In the genomic region with DNA sequence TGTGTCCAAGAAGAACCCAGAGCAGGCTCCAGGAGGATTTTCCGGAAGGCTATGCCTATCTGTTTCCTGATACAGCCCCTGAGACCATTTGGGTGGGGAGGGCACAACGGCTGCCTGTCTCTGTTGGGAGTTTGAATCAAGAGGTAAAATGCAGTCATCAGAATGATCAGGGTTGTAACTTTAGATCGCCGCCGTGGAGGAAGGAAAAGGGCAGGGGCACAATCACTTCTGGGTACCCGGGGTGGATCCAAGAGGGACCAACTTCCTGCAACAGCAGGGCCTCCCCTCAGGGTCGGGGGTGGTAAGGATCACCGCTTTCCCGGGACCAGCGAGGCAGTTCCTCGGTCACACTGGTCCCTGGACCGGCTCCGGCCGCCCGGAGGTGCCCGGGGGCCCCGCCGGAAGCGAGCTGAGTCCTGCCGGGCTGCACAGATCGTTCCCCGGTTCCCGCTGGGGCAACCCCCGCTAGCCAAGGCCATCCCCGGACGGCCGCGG, we compare ENCODE assay signal across 8 mouse cellular contexts. TPM values are rescaled to one million over a fixed set of nuclear protein-coding genes. Genes with fewer than 3 reads are reported as not detected.
A peak's percentile ranks its signal among the peaks of the same experiment; 100 is the strongest.
DNase-seq lines count a peak whose midpoint lies in the region; ATAC-seq and TF ChIP-seq lines count a peak whose summit lies in the region.

No protein-coding gene starts in this region.

- no peaks in the 10 kb centered on the region for H3K9me3 ChIP-seq in lung, embryonic 14.5 days (ENCODE audit: low read depth, low read length)
- H3K9me3 ChIP-seq in hindbrain, postnatal 0 days (ENCODE audit: low read length): no peaks in the 10 kb centered on the region
- H3K9me3 ChIP-seq in midbrain, embryonic 14.5 days (ENCODE audit: control insufficient read depth, low read length): no peaks in the 10 kb centered on the region

- ATAC-seq in lung, embryonic 14.5 days (ENCODE audit: insufficient read depth): no peak
- peak; percentile 8 for ATAC-seq in common myeloid progenitor, adult 5-6 weeks (replicated peaks; ENCODE audit: low read depth, poor library complexity, severe bottlenecking)
- peak; percentile 75 for ATAC-seq in hindbrain, postnatal 0 days
- peak; percentile 71; the same call in 1 of the 2 replicates for ATAC-seq in midbrain, embryonic 14.5 days (ENCODE audit: low FRiP score, low TSS enrichment)

- no peak for TF ChIP-seq CTCF in lung, embryonic 14.5 days (IDR thresholded peaks at IDR 0.05; ENCODE audit: low read depth)
- TF ChIP-seq CTCF in hindbrain, postnatal 0 days (IDR thresholded peaks at IDR 0.05; ENCODE audit: low read depth): no peak

- H3K4me2 ChIP-seq in lung, embryonic 14.5 days: peak overlapping the region; percentile 72
- H3K4me2 ChIP-seq in hindbrain, postnatal 0 days (ENCODE audit: low read depth, low read length): peak overlapping the region; percentile 78
- peak overlapping the region; percentile 82 for H3K4me2 ChIP-seq in midbrain, embryonic 14.5 days (ENCODE audit: low read length)

- peak overlapping the region; percentile 95 for H3K27ac ChIP-seq in lung, embryonic 14.5 days (ENCODE audit: low read depth)
- peak overlapping the region; percentile 90 for H3K27ac ChIP-seq in hindbrain, postnatal 0 days
- peak overlapping the region; percentile 87 for H3K27ac ChIP-seq in midbrain, embryonic 14.5 days (replicated peaks; ENCODE audit: low read depth, low read length)

- H3K27me3 ChIP-seq in lung, embryonic 14.5 days (ENCODE audit: insufficient read depth, low read length): no peaks in the 10 kb centered on the region
- H3K27me3 ChIP-seq in hindbrain, postnatal 0 days (ENCODE audit: insufficient read depth, low read length): no peaks in the 10 kb centered on the region
- H3K27me3 ChIP-seq in midbrain, embryonic 14.5 days (ENCODE audit: control insufficient read depth, insufficient read depth, low read length): no peaks in the 10 kb centered on the region

- H3K4me1 ChIP-seq in lung, embryonic 14.5 days (ENCODE audit: insufficient read depth): peaks cover 16% of the 10 kb centered on the region
- H3K4me1 ChIP-seq in hindbrain, postnatal 0 days (ENCODE audit: insufficient read depth, low read length): peaks cover 8% of the 10 kb centered on the region; the same call in 1 of the 2 replicates
- H3K4me1 ChIP-seq in midbrain, embryonic 14.5 days (ENCODE audit: control insufficient read depth, insufficient read depth, low read length): peaks cover 14% of the 10 kb centered on the region

- 1% methylated on average over 28 of the region's 28 CpGs for WGBS in lung, embryonic 14.5 days
- WGBS in hindbrain, postnatal 0 days: under 1% methylated on average over 19 of the region's 28 CpGs
- under 1% methylated on average over 28 of the region's 28 CpGs for WGBS in midbrain, embryonic 14.5 days

- peak overlapping the region; percentile 92 for H3K9ac ChIP-seq in lung, embryonic 14.5 days
- H3K9ac ChIP-seq in hindbrain, postnatal 0 days (replicated peaks; ENCODE audit: low read length): peak overlapping the region; percentile 94
- H3K9ac ChIP-seq in midbrain, embryonic 14.5 days (replicated peaks; ENCODE audit: low read length): peak overlapping the region; percentile 98

- peak; percentile 51 for DNase-seq in lung, embryonic 14.5 days
- no peak for DNase-seq in lung, postnatal 14 days
- no peak for DNase-seq in hindbrain, postnatal 0 days (ENCODE audit: low spot score)
- peak; percentile 23 for DNase-seq in midbrain, embryonic 14.5 days
- DNase-seq in adrenal gland, postnatal 4 days (ENCODE audit: low spot score in 2 of 2): no peak
- DNase-seq in gastrocnemius, postnatal 10 days: no peak
- no peak for DNase-seq in gastrocnemius, adult 8-10 months (ENCODE audit: low spot score in 2 of 2)

- H3K4me3 ChIP-seq in lung, embryonic 14.5 days (ENCODE audit: low read depth, low read length): peak overlapping the region; percentile 95
- H3K4me3 ChIP-seq in hindbrain, postnatal 0 days (ENCODE audit: low read length): peak overlapping the region; percentile 92
- peak overlapping the region; percentile 94 for H3K4me3 ChIP-seq in midbrain, embryonic 14.5 days (replicated peaks; ENCODE audit: low read depth, low read length)

- peaks cover 4% of the 10 kb centered on the region; the same call in 1 of the 2 replicates for H3K36me3 ChIP-seq in lung, embryonic 14.5 days (ENCODE audit: insufficient read depth)
- no peaks in the 10 kb centered on the region for H3K36me3 ChIP-seq in hindbrain, postnatal 0 days (ENCODE audit: insufficient read depth, low read length)
- no peaks in the 10 kb centered on the region for H3K36me3 ChIP-seq in midbrain, embryonic 14.5 days (ENCODE audit: control insufficient read depth, insufficient read depth, low read length)

RNA-seq across cellular contexts. Expression of gene Xpnpep1, which starts 2.0 kb away (rescaled TPM):
- 196 and 200 TPM in 2 replicates for polyA plus RNA-seq in lung, embryonic 14.5 days (2014; fragmentation: Nextera tagmentation; extraction: Ambion mirVana)
- 44.8 and 56.4 TPM in 2 replicates for total RNA-seq in common myeloid progenitor, adult 5-6 weeks (2017)
- total RNA-seq in hindbrain, postnatal 0 days (2014; rRNA removed): 94.1 and 98.6 TPM in 2 replicates
- 115 and 118 TPM in 2 replicates for polyA plus RNA-seq in hindbrain, postnatal 0 days (2015; fragmentation: Nextera tagmentation; extraction: Ambion mirVana)
- 135 and 136 TPM in 2 replicates for polyA plus RNA-seq in midbrain, embryonic 14.5 days (2014; fragmentation: Nextera tagmentation; extraction: Ambion mirVana)
- total RNA-seq in adrenal gland, postnatal 4 days (2021): 100 to 1,000 TPM; 112 to 117 TPM
- 10 to 100 TPM; 70.7 to 83.8 TPM for total RNA-seq in gastrocnemius, postnatal 10 days (2021)
- total RNA-seq in gastrocnemius, adult 8-10 months (2022): 10 to 100 TPM; 37.7 to 45.2 (median 39.7) TPM

Comparison
In these comparisons a context has a peak if more than half of its experiments do, and no peak if none do; other contexts are left out.
1. DNase-seq: peak in lung, embryonic 14.5 days (single experiment) and midbrain, embryonic 14.5 days (single experiment); none in lung, postnatal 14 days (single experiment), hindbrain, postnatal 0 days (single experiment), adrenal gland, postnatal 4 days (0 of 2), gastrocnemius, postnatal 10 days (single experiment) and gastrocnemius, adult 8-10 months (0 of 2).
2. Peak in every context shown above with its lines, with median percentiles within 50 percentile points of each other: H3K27ac ChIP-seq, H3K4me2 ChIP-seq, H3K4me3 ChIP-seq and H3K9ac ChIP-seq.